Mouse (Mus musculus) kidney, embryonic 15.5 days (tissue): Measurements from ENCODE around the gene Magi2. TPM values are rescaled to one million over a fixed set of nuclear protein-coding genes. Genes with fewer than 3 reads are reported as not detected.
A peak's percentile ranks its signal among the peaks of the same experiment; 100 is the strongest.

Experiments
- ATAC-seq: fragments of 200-750 bp; cut with Nextera tagmentation; replicated peaks from 2 replicates; pipeline ENCODE4 v1.8.0; 2017; ENCODE audit warnings: moderate TSS enrichment; ENCODE audit not compliant: low FRiP score
- H3K27ac ChIP-seq: fragments of 300-500 bp; sonication (generic); 2 replicates; pipeline ENCODE4 v1.5.1; 2015; ENCODE audit warnings: mild to moderate bottlenecking, inconsistent platforms
- H3K27me3 ChIP-seq: fragments of 300-500 bp; sonication (generic); 2 replicates; pipeline ENCODE4 v1.6.1; 2015; ENCODE audit warnings: inconsistent platforms
- H3K36me3 ChIP-seq: fragments of 300-500 bp; sonication (generic); 2 replicates; pipeline ENCODE4 v1.6.1; 2015; ENCODE audit warnings: inconsistent platforms
- H3K4me1 ChIP-seq: fragments of 300-500 bp; sonication (generic); 2 replicates; pipeline ENCODE4 v1.6.1; 2015; ENCODE audit warnings: inconsistent platforms
- H3K4me2 ChIP-seq: fragments of 300-500 bp; sonication (generic); 2 replicates; pipeline ENCODE4 v1.6.1; 2015; ENCODE audit warnings: moderate library complexity, mild to moderate bottlenecking, inconsistent platforms
- H3K4me3 ChIP-seq: fragments of 300-500 bp; sonication (generic); replicated peaks from 2 replicates; pipeline ENCODE4 v1.5.1; 2015; ENCODE audit warnings: mild to moderate bottlenecking, inconsistent platforms
- H3K9ac ChIP-seq: fragments of 300-500 bp; sonication (generic); 2 replicates; pipeline ENCODE4 v1.6.1; 2015; ENCODE audit warnings: mild to moderate bottlenecking, inconsistent platforms
- H3K9me3 ChIP-seq: fragments of 300-500 bp; sonication (generic); replicated peaks from 2 replicates; pipeline ENCODE4 v1.6.1; 2016; ENCODE audit warnings: inconsistent platforms
- WGBS: fragments of 180-500 bp; shearing (Covaris S2); methylation state at CpG from one replicate; pipeline ENCODE4 v1.1.7; 2015; ENCODE audit warnings: mixed read lengths; 5-methylcytosine and 5-hydroxymethylcytosine counted together
- polyA plus RNA-seq: library from polyadenylated mRNA; unstranded; fragments of >200 nt; fragmentation: Nextera tagmentation; extraction: Ambion mirVana; gene quantifications from 2 replicates; pipeline ENCODE4 v1.2.1, GENCODE M21; 2015

The Magi2 gene
- polyA plus RNA-seq, 1 experiment from 2014 or later = 18.6 TPM

DNA sequence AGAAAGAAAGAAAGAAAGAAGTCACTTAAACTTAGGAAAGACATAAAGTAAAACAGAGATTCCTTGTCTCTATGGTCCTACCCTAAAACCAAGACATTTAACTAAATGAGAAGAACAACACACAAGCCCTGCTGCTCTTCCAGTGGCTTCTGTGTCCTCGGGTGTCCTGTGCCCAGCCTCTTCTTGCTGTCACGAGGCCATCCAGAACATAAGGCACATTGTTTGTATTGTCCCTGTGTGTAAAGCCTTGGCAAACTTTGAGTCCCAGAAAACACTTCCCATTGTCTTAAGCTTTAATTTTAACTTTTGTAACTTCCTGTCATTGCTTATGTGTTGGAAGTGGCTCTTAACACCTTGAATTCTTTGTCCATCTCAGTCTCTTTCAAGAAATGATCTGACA is 1348.0 kb downstream of the Magi2 start:
- Histone ChIP-seq H3K9me3 (no peaks in the 10 kb centered on the region), H3K36me3 (no peaks in the 10 kb centered on the region), H3K4me3 (no peak overlapping the region), H3K4me2 (no peak overlapping the region), H3K9ac (no peak overlapping the region), H3K27ac (no peak overlapping the region), H3K27me3 (no peaks in the 10 kb centered on the region), H3K4me1 (no peaks in the 10 kb centered on the region)
- ATAC-seq = no peak
- WGBS = 63% methylated on average over 2 of the region's 2 CpGs

DNA sequence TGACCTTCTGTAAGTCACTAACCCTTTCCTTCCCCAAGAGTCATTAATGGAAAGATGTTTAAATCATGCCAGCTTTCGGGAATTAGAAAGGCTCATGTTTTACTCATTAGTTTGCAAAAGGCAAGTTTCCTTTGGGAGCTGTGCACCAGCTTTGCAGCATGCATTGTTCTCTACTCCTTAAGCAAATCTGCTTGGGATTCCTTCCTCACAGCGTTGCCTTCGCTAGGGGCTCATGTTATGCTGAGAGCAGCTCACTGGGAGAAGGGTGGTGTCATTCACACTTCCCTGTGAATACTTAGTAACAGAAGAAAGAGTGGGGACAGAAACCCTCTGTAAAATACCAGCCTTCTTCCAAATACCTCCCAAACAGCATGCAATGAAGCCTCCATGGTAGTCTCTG is 1349.0 kb downstream of the Magi2 start:
- H3K4me1 ChIP-seq = no peaks in the 10 kb centered on the region
- H3K4me3 ChIP-seq = no peak overlapping the region
- H3K27ac ChIP-seq = no peak overlapping the region
- H3K36me3 ChIP-seq = no peaks in the 10 kb centered on the region
- no peaks in the 10 kb centered on the region for H3K9me3 ChIP-seq
- no peak for ATAC-seq
- H3K9ac ChIP-seq = no peak overlapping the region
- H3K4me2 ChIP-seq = no peak overlapping the region
- 39% methylated on average over 3 of the region's 3 CpGs for WGBS
- H3K27me3 ChIP-seq = no peaks in the 10 kb centered on the region

DNA sequence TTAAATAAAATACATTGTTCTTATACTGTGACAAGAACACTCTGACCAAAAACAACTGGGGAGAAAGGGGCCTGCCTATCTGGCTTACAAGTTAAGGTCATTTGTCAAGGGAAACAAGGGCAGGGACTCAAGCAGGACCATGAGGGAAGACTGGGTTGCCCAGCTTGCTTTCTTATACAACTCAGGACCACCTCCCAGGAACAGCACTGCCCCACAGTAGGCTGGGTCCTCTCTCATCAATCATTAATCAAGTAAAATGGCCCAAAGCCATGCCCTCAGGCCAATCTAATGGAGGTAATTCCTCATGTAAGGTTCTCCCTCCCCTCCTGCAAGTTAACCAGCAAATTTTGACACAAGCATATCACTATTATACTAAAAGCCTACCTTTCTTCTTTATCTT is 1349.4 kb downstream of the Magi2 start:
- Histone ChIP-seq H3K4me1 (no peaks in the 10 kb centered on the region), H3K9me3 (no peaks in the 10 kb centered on the region), H3K4me3 (no peak overlapping the region), H3K36me3 (no peaks in the 10 kb centered on the region), H3K9ac (no peak overlapping the region), H3K27ac (no peak overlapping the region), H3K4me2 (no peak overlapping the region), H3K27me3 (no peaks in the 10 kb centered on the region)
- ATAC-seq = no peak

DNA sequence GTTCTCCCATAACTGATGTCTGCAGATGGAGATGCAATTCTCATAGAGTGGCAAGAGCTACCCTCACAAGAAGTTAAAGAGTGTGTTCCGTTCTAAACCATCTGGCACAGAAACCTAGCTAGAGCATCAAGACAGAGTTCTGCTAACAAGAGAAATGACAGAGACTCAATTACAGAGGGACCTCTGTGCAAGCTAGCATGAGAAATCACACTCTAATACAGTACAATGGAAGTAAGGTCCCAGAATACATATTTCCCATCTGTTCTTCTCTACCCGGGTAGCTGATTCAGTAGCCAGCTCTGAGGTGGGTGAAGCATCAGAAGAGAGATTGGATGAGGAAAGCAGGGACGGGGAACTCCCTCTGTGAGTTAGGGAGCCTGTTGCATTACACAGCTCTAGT is 1351.8 kb downstream of the Magi2 start:
- Histone ChIP-seq H3K9ac (no peak overlapping the region), H3K4me2 (no peak overlapping the region), H3K36me3 (no peaks in the 10 kb centered on the region), H3K9me3 (no peaks in the 10 kb centered on the region), H3K27me3 (no peaks in the 10 kb centered on the region), H3K27ac (no peak overlapping the region), H3K4me1 (no peaks in the 10 kb centered on the region), H3K4me3 (no peak overlapping the region)
- WGBS = 94% methylated on average over 3 of the region's 3 CpGs
- ATAC-seq = no peak

DNA sequence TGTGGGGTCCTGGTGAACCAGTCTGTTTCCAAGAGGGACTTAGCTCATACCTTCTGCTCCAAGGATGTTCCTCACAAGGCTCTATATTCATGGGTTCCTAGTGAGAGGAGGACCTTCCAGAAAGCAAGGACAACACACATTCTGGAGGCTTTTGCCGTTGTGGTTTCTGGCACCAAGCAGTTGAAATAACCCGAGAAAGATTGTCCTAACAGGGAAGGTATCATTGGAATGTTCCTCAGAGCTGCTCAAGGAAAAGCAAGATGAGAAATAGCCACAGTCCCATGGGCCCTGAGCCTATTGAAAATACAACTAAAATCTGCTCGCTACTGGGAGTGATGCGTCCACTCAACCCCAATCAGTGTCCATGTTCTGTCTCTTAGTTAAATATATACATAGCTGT is 1353.8 kb downstream of the Magi2 start:
- no peaks in the 10 kb centered on the region for H3K27me3 ChIP-seq
- no peak overlapping the region for H3K4me2 ChIP-seq
- H3K4me3 ChIP-seq = no peak overlapping the region
- 87% methylated on average over 4 of the region's 4 CpGs for WGBS
- H3K4me1 ChIP-seq = no peaks in the 10 kb centered on the region
- no peaks in the 10 kb centered on the region for H3K36me3 ChIP-seq
- H3K9me3 ChIP-seq = no peaks in the 10 kb centered on the region
- H3K9ac ChIP-seq = no peak overlapping the region
- ATAC-seq = no peak
- H3K27ac ChIP-seq = no peak overlapping the region

DNA sequence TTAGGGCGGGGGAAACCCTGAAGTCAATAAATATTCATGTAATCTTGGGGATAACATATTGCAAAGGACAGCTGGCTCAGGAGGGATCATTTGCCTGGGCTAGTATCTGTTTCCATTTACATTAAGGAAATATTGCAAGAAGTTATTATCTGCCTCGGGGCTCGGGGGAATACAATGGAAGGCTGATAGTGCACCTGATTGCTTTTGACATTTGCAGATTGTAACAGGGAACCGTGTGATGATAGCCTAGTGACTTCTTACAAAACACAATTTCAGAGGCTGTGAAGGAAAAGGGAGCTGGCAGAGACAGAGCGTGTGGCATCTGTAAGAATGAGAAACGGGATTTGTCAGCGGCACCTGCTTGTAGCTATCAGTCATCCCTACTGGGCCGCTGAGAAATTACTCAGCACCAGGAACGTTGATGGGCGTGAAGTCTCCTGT is 1356.2 kb downstream of the Magi2 start:
- Histone ChIP-seq H3K4me1 (no peaks in the 10 kb centered on the region), H3K4me3 (no peak overlapping the region), H3K9ac (no peak overlapping the region), H3K36me3 (no peaks in the 10 kb centered on the region), H3K27me3 (no peaks in the 10 kb centered on the region), H3K4me2 (no peak overlapping the region), H3K27ac (no peak overlapping the region), H3K9me3 (no peaks in the 10 kb centered on the region)
- 63% methylated on average over 10 of the region's 10 CpGs for WGBS
- ATAC-seq = no peak

DNA sequence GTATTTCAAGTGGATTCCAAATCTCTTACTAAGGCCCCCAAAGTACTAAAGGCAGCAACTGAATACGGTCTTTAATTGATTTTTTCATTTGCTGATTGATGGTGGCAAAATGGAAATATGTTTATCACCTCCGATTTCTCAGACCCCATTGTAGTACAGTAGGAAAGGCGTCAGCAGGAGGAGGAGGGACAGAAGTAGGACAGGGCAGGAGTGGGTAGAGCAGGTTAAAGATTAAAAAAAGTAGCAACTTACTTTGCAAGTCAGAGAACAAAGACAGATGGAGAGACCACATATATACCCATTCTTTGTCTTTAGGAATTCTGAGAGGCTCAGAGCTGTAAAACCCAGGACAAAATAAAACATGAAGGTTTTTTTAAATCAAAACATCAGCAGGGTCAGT is 1356.8 kb downstream of the Magi2 start:
- H3K4me1 ChIP-seq = no peaks in the 10 kb centered on the region
- no peaks in the 10 kb centered on the region for H3K36me3 ChIP-seq
- H3K4me3 ChIP-seq = no peak overlapping the region
- no peak overlapping the region for H3K27ac ChIP-seq
- H3K27me3 ChIP-seq = no peaks in the 10 kb centered on the region
- no peak overlapping the region for H3K9ac ChIP-seq
- H3K4me2 ChIP-seq = no peak overlapping the region
- H3K9me3 ChIP-seq = no peaks in the 10 kb centered on the region
- 77% methylated on average over 3 of the region's 3 CpGs for WGBS
- ATAC-seq = peak; percentile 46; the same call in 1 of the 2 replicates

DNA sequence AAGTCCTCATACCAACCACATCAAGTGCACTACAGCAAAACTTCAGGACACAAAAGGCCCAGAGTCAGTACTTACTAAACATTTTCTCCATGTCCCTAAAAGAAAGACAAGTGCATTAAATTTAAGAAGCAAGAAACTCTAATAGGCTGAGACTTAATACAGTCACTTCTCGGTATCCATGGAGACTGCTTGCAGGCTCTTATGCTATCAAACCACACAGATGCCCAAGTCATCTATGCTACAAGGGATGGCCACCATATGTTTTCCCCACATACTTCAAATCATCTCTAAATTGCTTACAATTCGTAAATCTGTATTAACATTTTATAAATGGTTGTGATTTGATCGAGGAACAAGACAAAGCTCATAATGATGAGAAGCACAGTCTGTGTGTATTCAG is 1357.9 kb downstream of the Magi2 start:
- Histone ChIP-seq H3K9me3 (no peaks in the 10 kb centered on the region), H3K9ac (no peak overlapping the region), H3K4me1 (no peaks in the 10 kb centered on the region), H3K4me3 (no peak overlapping the region), H3K27ac (no peak overlapping the region), H3K36me3 (no peaks in the 10 kb centered on the region), H3K4me2 (no peak overlapping the region), H3K27me3 (no peaks in the 10 kb centered on the region)
- 93% methylated on average over 3 of the region's 3 CpGs for WGBS
- ATAC-seq = no peak

DNA sequence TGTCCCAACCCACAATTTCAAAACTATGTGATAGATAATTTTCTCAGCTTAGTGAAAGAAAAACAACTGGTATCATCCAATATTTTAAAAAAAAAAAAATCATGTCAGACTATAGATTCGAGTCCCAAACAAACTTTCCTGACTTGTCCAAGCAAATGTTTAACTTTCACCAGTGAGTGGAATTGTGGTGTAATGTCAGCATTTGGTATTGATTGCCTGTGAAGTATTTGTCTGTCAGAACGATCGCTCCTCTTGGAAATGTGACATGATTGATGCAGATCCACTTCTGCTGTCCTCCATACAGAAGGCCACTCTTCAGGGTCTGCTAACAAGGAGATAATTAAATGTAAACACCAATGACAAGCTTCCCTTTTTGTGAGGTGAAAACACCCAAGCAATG is 1362.9 kb downstream of the Magi2 start:
- no peak for ATAC-seq
- Histone ChIP-seq H3K27ac (no peak overlapping the region), H3K9me3 (no peaks in the 10 kb centered on the region), H3K9ac (no peak overlapping the region), H3K27me3 (no peaks in the 10 kb centered on the region), H3K4me3 (no peak overlapping the region), H3K4me2 (no peak overlapping the region), H3K4me1 (no peaks in the 10 kb centered on the region), H3K36me3 (no peaks in the 10 kb centered on the region)
- 45% methylated on average over 3 of the region's 3 CpGs for WGBS

DNA sequence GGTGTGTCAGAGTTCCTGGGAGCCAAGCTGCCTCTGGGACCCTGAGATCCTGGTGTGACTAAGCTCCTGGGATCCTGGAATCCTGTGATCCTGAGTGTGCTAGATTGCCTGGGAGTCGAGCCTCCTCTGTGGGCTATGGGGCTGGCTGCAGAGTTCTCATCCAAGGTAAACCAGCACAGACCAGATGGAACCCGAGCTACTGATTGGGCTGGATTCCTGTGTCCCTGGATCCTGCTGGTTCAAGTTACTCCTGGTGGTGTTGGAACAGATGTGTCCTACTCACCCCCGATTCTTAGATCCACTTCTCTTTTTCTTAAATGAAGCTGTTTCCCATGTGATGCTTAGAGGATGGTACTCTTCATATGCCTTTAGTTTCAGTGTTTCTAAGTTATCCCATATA is 1371.4 kb downstream of the Magi2 start:
- H3K4me3 ChIP-seq = no peak overlapping the region
- 74% methylated on average over 3 of the region's 3 CpGs for WGBS
- H3K4me2 ChIP-seq = no peak overlapping the region
- H3K27me3 ChIP-seq = no peaks in the 10 kb centered on the region
- H3K36me3 ChIP-seq = no peaks in the 10 kb centered on the region
- H3K9me3 ChIP-seq = no peaks in the 10 kb centered on the region
- ATAC-seq = no peak
- H3K27ac ChIP-seq = no peak overlapping the region
- H3K9ac ChIP-seq = no peak overlapping the region
- no peaks in the 10 kb centered on the region for H3K4me1 ChIP-seq

DNA sequence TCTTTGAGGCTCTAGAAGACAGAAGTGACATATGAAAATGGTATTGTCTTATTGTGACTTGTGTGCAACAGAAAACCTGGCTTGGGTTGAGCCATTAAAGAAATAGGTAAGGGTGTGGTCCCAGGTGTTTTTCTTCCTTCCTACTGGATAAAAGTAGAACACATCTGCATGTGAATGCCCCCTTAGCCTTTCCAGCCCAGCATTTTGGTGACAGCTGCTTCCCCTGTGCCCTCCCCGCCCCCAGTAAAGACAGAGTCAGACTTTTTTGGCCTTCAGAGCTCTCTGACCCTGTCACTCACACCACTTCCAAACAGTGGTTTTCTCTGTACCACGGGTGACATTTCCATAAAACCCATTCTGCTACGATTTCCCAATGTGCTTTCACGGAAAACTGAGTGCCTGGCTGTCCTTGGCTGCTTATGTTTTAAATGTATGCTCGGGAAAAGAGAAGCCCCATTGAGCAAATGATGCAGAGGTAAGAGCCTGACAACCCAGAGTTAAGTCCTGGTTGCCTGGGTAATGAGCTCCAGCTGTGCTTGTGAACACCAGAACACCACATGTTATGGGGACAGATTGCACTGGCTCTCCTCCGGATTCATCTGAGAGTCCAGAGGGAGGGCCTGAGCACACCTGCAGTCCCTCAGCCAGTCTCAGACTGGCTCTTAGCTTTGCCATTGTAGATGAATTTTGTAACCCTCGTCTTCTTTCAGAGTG is 1377.1 kb downstream of the Magi2 start:
- no peaks in the 10 kb centered on the region for H3K36me3 ChIP-seq
- no peak overlapping the region for H3K9ac ChIP-seq
- H3K4me2 ChIP-seq = no peak overlapping the region
- no peaks in the 10 kb centered on the region for H3K9me3 ChIP-seq
- no peaks in the 10 kb centered on the region for H3K4me1 ChIP-seq
- no peak overlapping the region for H3K27ac ChIP-seq
- 45% methylated on average over 7 of the region's 7 CpGs for WGBS
- no peak for ATAC-seq
- H3K27me3 ChIP-seq = no peaks in the 10 kb centered on the region
- no peak overlapping the region for H3K4me3 ChIP-seq

DNA sequence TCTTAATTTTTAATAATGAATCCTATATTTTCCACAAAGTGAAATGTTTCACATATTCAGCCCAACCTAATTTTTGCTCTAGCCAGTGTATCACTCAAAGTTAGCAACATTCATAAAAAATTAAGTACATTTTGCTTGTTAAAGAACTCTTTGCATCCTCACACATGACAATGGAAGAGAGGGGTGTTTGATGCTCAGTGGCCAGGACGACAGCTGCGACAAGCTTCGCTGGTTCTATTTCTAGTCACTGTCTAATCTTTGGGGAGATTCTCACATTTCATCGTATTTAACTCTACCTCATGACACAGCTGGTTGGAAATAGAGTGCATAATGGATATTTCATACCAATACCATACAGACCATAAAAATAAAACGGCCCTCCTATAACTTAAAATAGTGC is 1379.7 kb downstream of the Magi2 start:
- Histone ChIP-seq H3K9ac (no peak overlapping the region), H3K36me3 (no peaks in the 10 kb centered on the region), H3K9me3 (no peaks in the 10 kb centered on the region), H3K4me1 (no peaks in the 10 kb centered on the region), H3K4me2 (no peak overlapping the region), H3K4me3 (no peak overlapping the region), H3K27ac (no peak overlapping the region), H3K27me3 (no peaks in the 10 kb centered on the region)
- ATAC-seq = no peak
- WGBS = 72% methylated on average over 5 of the region's 5 CpGs

DNA sequence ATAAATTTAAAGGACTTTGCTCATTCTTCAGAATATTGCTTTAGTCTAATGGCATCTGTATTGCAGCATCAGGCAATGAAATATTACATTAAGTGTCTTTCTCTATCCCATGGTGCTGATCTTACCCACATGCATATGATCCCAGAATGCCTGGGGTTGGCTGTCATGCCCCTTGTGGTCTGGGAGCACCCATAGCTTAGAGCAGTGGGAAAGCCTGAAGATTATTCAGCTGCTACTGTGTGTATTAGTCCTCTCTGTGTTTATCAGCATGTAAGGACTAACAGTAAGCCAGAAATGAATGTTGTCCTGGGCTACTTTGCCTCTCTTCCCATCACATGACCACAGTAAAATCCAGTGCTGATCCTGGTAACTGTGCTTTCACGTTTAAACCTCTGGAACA is 1380.7 kb downstream of the Magi2 start:
- Histone ChIP-seq H3K27ac (no peak overlapping the region), H3K4me3 (no peak overlapping the region), H3K36me3 (no peaks in the 10 kb centered on the region), H3K9me3 (no peaks in the 10 kb centered on the region), H3K4me1 (no peaks in the 10 kb centered on the region), H3K27me3 (no peaks in the 10 kb centered on the region), H3K9ac (no peak overlapping the region), H3K4me2 (no peak overlapping the region)
- 68% methylated on average over 1 of the region's 1 CpGs for WGBS
- no peak for ATAC-seq
